Mouse (Mus musculus) intestine, embryonic 15.5 days (tissue): ENCODE measurements around the gene Herc1. TPM values are rescaled to one million over a fixed set of nuclear protein-coding genes. Genes with fewer than 3 reads are reported as not detected.
"Not testable (repeated sequence)": the region's sequence is repeated elsewhere in the genome, so short reads cannot be mapped to it uniquely, and the experiment has no call there.

Experiments used
- ATAC-seq: fragments of 200-750 bp; cut with Nextera tagmentation; 2 replicates; pipeline ENCODE4 v1.8.0; 2017; ENCODE audit warnings: moderate TSS enrichment, moderate library complexity
- H3K27ac ChIP-seq: fragments of 300-500 bp; sonication (generic); 2 replicates; pipeline ENCODE4 v1.5.1; 2015; ENCODE audit warnings: mild to moderate bottlenecking, inconsistent platforms
- H3K27me3 ChIP-seq: fragments of 300-500 bp; sonication (generic); replicated peaks from 2 replicates; pipeline ENCODE4 v1.6.1; 2015; ENCODE audit warnings: inconsistent platforms
- H3K36me3 ChIP-seq: fragments of 300-500 bp; sonication (generic); 2 replicates; pipeline ENCODE4 v1.6.1; 2015; ENCODE audit warnings: inconsistent platforms
- H3K4me1 ChIP-seq: fragments of 300-500 bp; sonication (generic); replicated peaks from 2 replicates; pipeline ENCODE4 v1.6.1; 2015; ENCODE audit warnings: inconsistent platforms
- H3K4me2 ChIP-seq: fragments of 300-500 bp; sonication (generic); replicated peaks from 2 replicates; pipeline ENCODE4 v1.6.1; 2015; ENCODE audit warnings: mild to moderate bottlenecking, inconsistent platforms
- H3K4me3 ChIP-seq: fragments of 300-500 bp; sonication (generic); replicated peaks from 2 replicates; pipeline ENCODE4 v1.5.1; 2015; ENCODE audit warnings: inconsistent platforms
- H3K9ac ChIP-seq: fragments of 300-500 bp; sonication (generic); 2 replicates; pipeline ENCODE4 v1.6.1; 2015; ENCODE audit warnings: inconsistent platforms
- H3K9me3 ChIP-seq: fragments of 300-500 bp; sonication (generic); 2 replicates; pipeline ENCODE4 v1.6.1; 2016; ENCODE audit warnings: inconsistent platforms
- WGBS: fragments of 180-500 bp; shearing (Covaris S2); methylation state at CpG from one replicate; pipeline ENCODE4 v1.1.7; 2015; 5-methylcytosine and 5-hydroxymethylcytosine counted together
- polyA plus RNA-seq: library from polyadenylated mRNA; unstranded; fragments of >200 nt; fragmentation: Nextera tagmentation; extraction: Ambion mirVana; gene quantifications from 2 replicates; pipeline ENCODE4 v1.2.1, GENCODE M21; 2015

Gene Herc1
- polyA plus RNA-seq, 1 experiment from 2014 or later = 18.0 TPM

DNA sequence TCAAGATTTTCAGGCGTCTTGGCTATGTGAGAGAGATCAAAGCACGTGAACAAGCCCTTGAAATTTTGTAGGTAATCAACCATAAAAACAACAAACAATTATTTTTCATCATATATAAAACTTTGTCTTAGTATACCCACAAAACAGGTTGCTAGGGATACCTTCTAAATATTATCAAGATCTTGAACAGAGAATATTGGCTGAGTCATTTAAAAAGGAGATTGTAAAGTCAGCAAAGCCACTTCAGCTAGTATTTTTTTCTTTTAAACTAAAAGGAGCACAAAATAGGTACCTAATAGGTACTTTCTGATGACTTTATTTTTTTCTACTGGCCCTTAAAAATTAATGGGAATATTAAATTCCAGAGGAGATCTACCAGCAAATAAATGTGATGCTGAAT is 2.5 kb downstream of the Herc1 start:
- Histone ChIP-seq H3K27me3 (no peaks in the 10 kb centered on the region), H3K4me1 (peaks cover 3% of the 10 kb centered on the region; the same call in 1 of the 2 replicates), H3K36me3 (no peaks in the 10 kb centered on the region), H3K27ac (no peak overlapping the region), H3K9me3 (no peaks in the 10 kb centered on the region), H3K9ac (no peak overlapping the region), H3K4me3 (no peak overlapping the region), H3K4me2 (no peak overlapping the region)
- no peak for ATAC-seq
- WGBS = 87% methylated on average over 2 of the region's 2 CpGs

DNA sequence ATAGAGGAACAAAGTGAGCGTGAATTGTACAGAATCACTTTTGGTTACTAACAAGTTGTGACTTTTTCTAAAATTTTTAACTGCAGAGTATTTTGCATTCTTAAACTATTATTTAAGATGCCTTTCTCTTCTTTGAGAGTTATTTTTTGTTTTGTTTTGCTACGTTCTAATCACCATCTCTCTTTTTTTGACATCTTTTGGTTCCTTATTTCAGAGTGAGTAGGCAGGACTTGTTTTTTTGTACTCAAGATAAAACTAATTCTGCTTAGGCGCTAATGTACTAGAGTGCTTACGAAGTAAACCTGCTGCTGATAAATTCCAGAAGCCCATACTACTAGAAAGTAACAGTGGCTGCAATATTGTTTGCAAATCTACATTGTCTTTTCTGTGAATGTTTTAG is 8.9 kb downstream of the Herc1 start:
- 82% methylated on average over 4 of the region's 4 CpGs for WGBS
- H3K9ac ChIP-seq = no peak overlapping the region
- no peaks in the 10 kb centered on the region for H3K4me1 ChIP-seq
- H3K27ac ChIP-seq = no peak overlapping the region
- no peak for ATAC-seq
- H3K9me3 ChIP-seq = no peaks in the 10 kb centered on the region
- no peaks in the 10 kb centered on the region for H3K36me3 ChIP-seq
- H3K4me3 ChIP-seq = no peak overlapping the region
- H3K27me3 ChIP-seq = no peaks in the 10 kb centered on the region
- no peak overlapping the region for H3K4me2 ChIP-seq

DNA sequence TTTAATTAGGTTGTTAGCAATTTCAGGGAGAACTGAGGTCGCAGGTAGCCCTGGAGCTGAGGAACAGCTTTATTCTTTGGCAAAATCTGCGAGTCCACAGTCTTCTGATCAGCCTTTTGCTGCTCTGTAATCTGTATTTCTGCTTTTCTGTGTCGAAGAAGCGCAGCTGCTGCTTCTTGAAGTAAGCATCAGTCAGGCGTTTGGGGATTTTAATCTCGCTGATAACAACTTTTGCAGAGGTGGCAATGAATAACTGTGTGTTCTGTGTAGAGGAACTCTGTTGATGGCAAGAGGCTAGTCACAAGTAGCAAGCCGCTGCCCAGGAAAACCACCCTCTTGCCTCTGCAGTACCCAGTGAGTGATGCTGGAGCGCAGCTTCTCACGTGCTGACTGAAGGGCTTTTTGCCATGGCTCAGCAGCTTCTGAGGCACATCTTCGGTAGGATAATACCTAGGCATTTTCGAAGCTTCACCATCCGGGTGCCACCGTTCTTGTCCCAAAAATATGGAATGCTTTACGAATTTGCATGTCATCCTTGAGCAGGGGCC is 10.0 kb downstream of the Herc1 start:
- Histone ChIP-seq H3K4me1 (no peaks in the 10 kb centered on the region), H3K4me3 (no peak overlapping the region), H3K9ac (no peak overlapping the region), H3K27me3 (no peaks in the 10 kb centered on the region), H3K4me2 (no peak overlapping the region), H3K27ac (no peak overlapping the region), H3K36me3 (no peaks in the 10 kb centered on the region), H3K9me3 (no peaks in the 10 kb centered on the region)
- no peak for ATAC-seq
- 81% methylated on average over 14 of the region's 14 CpGs for WGBS

DNA sequence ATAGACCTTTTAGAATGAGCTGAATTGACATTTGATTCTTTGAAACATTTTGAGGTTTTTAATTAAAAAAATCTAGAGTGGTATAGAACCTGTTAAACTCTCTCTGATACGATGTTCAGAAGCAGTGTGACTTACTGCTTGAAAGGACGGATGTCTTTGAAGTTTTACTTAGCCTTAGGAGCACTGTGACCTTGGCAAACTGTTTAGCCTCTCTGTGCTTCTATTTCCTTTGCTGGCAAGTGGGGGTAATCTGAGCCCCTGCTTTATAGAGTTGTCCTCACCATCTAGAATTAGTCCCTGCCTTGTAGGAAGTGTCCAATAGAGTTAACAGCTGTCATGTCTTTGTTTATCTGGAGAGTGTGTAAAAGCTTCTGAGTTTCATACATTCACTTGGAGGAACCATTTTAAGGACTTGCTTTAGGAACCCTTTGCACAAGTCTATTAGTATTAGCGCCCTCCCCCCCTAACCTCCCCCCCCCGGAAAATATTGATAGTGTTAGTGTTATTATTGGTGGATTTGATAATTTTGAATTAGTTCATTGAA is 18.7 kb downstream of the Herc1 start:
- Histone ChIP-seq H3K9me3 (no peaks in the 10 kb centered on the region), H3K9ac (no peak overlapping the region), H3K27me3 (no peaks in the 10 kb centered on the region), H3K4me2 (no peak overlapping the region), H3K27ac (no peak overlapping the region), H3K4me1 (0 out of 2 replicates have a peak, but pooled peaks cover 2% of the 10 kb centered on the region), H3K36me3 (no peaks in the 10 kb centered on the region), H3K4me3 (no peak overlapping the region)
- WGBS = 74% methylated on average over 4 of the region's 4 CpGs
- no peak for ATAC-seq

DNA sequence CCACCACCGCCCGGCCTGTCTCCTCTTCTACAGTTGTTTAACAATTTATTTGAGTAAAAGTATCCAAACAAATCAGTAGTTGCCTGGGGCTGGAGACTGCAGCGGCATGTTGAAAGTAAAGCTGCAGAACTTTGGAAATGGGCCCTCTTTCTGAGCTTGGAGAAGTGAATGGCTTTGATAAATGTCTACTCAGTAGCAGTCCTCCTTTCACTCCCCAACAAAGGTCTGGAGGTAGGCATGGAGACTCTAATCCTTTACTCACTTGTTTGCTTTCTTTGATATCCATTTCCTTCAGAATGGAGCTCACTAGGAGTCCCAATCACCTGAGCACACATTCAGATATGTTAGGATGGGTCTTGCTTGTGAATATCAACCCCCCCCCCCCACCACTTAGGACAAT is 20.1 kb downstream of the Herc1 start:
- H3K27ac ChIP-seq = no peak overlapping the region
- no peaks in the 10 kb centered on the region for H3K27me3 ChIP-seq
- H3K4me1 ChIP-seq = 0 out of 2 replicates have a peak, but pooled peaks cover 2% of the 10 kb centered on the region
- no peaks in the 10 kb centered on the region for H3K36me3 ChIP-seq
- no peak for ATAC-seq
- WGBS = 67% methylated on average over 3 of the region's 3 CpGs
- H3K4me3 ChIP-seq = no peak overlapping the region
- H3K9me3 ChIP-seq = no peaks in the 10 kb centered on the region
- H3K4me2 ChIP-seq = no peak overlapping the region
- H3K9ac ChIP-seq = no peak overlapping the region

DNA sequence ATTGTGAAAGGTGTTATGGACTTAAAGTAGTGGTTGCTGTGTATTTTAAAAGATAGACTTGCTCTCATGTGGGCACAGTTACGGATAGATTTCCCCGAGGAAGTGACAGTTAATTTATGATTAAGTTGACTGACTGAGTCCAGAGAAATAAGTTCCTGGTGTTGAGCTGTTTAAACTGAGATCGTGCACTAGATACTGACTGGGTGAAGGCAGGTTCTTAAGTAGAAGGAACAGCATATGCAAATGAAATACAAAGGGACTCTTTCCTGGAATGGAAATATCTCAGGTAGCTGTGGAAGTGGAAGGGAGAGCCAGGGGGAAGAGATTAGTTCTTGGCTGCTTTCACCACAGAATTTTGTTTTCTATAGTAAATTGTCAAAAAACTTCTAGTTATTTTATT is 20.6 kb downstream of the Herc1 start:
- Histone ChIP-seq H3K27me3 (no peaks in the 10 kb centered on the region), H3K9me3 (no peaks in the 10 kb centered on the region), H3K36me3 (no peaks in the 10 kb centered on the region), H3K4me2 (no peak overlapping the region), H3K4me1 (0 out of 2 replicates have a peak, but pooled peaks cover 2% of the 10 kb centered on the region), H3K9ac (no peak overlapping the region), H3K27ac (no peak overlapping the region), H3K4me3 (no peak overlapping the region)
- no peak for ATAC-seq
- WGBS = 37% methylated on average over 3 of the region's 3 CpGs

DNA sequence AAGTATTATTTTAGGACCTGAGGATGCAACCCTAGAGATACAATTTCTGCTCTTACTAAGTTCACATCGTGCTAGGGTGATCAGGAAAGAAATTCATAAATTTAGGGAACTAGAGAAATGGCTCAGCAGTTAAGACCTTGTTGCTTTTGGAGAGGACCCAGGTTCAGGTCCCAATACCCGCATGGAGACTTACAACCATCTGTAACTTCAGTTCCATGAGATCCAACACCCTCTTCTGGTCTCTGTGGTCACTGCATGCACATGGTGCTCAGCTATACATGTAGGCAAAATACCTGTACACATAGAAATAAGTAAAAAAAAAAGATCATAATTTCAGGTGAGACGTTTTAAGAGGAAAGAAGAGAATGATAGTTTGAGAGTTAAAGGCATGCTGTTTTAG is 23.2 kb downstream of the Herc1 start:
- H3K4me3 ChIP-seq = no peak overlapping the region
- WGBS = 95% methylated on average over 3 of the region's 3 CpGs

DNA sequence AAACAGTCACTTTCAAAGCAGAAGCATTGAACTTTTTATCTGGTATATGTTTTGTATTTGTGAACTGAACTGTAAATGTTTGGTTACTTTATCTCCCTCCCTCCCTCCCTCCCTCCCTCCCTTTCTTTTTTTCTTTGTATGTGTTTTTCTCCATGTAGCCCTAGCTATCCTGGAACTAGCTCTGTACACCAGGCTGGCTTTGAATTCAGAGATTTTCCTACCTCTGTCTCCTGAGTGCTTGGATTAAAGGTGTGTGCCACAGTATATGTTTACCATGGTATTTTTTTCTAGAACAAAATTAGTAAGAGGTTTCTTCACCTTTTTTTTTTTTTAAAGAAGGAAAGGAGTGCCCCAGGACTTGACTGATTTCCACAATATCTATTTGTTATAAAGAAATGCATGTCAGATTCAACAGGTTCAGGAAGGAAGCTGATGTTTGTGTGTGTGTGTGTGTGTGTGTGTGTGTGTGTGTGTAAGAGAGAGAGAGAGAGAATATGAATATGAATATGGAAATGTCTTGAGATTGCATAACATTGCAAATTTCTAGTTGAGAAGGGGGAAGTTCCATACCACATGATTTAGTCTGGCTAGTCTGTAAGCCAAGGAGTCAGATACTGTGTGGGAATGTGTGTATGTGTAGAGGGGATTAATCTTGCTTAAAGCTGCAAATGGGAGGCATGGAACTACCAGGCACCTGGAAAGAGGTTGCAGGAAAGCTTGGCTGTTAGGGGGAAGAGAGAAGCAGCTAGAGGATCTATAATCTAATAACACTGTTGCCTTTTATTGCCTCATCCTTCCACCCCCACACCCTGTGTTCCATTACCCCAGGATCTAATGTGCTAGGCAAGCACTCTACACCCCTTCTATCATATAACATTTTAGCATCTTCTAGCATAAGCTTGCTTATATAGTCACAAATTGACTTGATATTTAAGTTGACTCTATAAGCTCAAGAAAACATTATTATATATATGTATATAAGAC is 24.5 kb downstream of the Herc1 start:
- Histone ChIP-seq H3K27me3 (no peaks in the 10 kb centered on the region), H3K4me3 (no peak overlapping the region), H3K36me3 (no peaks in the 10 kb centered on the region), H3K27ac (no peak overlapping the region), H3K4me1 (no peaks in the 10 kb centered on the region), H3K4me2 (no peak overlapping the region), H3K9ac (no peak overlapping the region), H3K9me3 (no peaks in the 10 kb centered on the region)
- ATAC-seq = no peak

More for the DNA sequence above, 23.2 kb downstream of the Herc1 start:
- Histone ChIP-seq H3K4me2 (no peak overlapping the region), H3K27me3 (no peaks in the 10 kb centered on the region), H3K9me3 (no peaks in the 10 kb centered on the region), H3K4me1 (0 out of 2 replicates have a peak, but pooled peaks cover 2% of the 10 kb centered on the region), H3K27ac (no peak overlapping the region), H3K36me3 (no peaks in the 10 kb centered on the region), H3K9ac (no peak overlapping the region)
- no peak for ATAC-seq

DNA sequence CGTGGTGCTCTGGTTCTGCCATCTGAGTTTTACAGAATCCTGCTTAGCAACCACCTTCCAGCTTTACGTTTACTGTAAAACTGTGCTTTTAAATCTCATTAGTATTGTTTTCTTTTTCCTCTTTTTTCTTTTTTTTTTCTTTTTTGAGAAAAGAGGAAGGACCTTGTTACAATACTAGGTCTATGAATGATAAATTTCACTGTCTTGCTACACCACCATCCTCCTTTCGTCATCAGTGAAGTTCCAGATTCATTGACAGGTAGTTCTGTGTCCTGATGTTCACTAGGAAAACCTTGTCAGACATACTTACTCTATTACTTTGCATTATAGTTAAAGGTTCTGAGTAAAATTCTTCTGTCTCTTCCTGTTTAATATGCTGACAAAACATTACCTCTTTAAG is 33.2 kb downstream of the Herc1 start:
- WGBS = 85% methylated on average over 3 of the region's 3 CpGs
- Histone ChIP-seq H3K4me2 (no peak overlapping the region), H3K9me3 (no peaks in the 10 kb centered on the region), H3K4me3 (no peak overlapping the region), H3K27me3 (no peaks in the 10 kb centered on the region), H3K9ac (no peak overlapping the region), H3K4me1 (no peaks in the 10 kb centered on the region), H3K36me3 (no peaks in the 10 kb centered on the region), H3K27ac (no peak overlapping the region)
- ATAC-seq = no peak

DNA sequence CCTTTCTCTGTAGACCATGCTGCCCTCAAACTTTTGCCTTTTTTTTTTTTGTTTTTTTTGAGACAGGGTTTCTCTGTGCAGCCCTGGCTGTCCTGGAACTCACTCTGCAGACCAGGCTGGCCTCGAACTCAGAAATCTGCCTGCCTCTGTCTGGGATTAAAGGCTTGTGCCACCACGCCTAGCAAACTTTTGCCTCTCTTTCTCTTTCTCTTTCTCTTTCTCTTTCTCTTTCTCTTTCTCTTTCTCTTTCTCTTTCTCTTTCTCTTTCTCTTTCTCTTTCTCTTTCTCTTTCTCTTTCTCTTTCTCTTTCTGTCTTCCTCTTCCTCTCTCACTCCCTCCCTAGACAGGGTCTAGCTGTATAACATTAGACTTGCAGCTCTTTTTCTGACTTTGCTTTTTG is 40.1 kb downstream of the Herc1 start:
- 89% methylated on average over 2 of the region's 2 CpGs for WGBS
- H3K27me3 ChIP-seq, H3K9me3 ChIP-seq, H3K4me1 ChIP-seq, ATAC-seq, H3K4me3 ChIP-seq, H3K36me3 ChIP-seq, H3K9ac ChIP-seq, H3K27ac ChIP-seq, H3K4me2 ChIP-seq: not testable (repeated sequence)

DNA sequence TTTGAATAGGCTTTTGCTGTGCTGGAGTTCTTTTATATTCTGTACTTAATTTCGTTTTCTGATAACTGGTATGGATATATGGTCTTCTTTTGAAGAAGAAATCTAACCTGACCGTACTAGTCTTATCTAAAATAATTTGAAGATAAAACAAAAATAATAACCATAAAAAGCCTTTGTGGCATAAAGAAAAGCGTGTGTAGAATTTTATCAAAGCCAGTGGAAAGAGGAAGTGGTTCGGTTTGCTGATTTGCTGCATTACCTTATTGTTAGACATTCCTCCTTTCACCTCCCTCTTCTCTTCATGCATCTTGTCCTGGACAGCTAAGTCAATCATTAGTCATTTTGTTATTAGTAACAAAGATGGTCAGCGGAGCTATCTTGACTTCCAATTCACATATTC is 43.1 kb downstream of the Herc1 start:
- no peak overlapping the region for H3K27ac ChIP-seq
- 72% methylated on average over 5 of the region's 5 CpGs for WGBS
- no peak for ATAC-seq

DNA sequence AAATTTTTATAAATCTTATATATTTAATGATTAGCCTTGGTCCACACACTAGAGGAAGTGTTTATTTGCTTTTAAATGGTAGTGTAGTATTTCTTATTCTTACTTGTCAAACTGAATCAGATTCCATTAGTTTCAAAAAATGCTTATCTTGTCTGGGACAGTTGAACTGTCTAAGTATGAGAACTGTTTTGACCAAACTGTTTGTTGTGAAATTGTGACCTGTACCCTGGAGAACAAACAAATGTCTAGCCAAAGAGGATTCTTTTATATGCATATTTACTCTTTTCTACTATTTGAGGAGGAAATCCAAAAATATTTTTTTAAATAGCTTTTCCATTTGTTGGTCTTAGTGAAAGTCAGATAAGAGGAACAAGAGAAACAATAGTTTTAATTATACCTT is 73.2 kb downstream of the Herc1 start:
- ATAC-seq = no peak

More for the DNA sequence above, 43.1 kb downstream of the Herc1 start:
- H3K4me3 ChIP-seq = no peak overlapping the region
- no peak overlapping the region for H3K9ac ChIP-seq
- H3K9me3 ChIP-seq = no peaks in the 10 kb centered on the region
- no peaks in the 10 kb centered on the region for H3K4me1 ChIP-seq
- no peak overlapping the region for H3K4me2 ChIP-seq
- H3K27me3 ChIP-seq = no peaks in the 10 kb centered on the region
- H3K36me3 ChIP-seq = no peaks in the 10 kb centered on the region

More for the DNA sequence above, 73.2 kb downstream of the Herc1 start:
- Histone ChIP-seq H3K36me3 (no peaks in the 10 kb centered on the region), H3K4me1 (no peaks in the 10 kb centered on the region), H3K27ac (no peak overlapping the region), H3K4me3 (no peak overlapping the region), H3K27me3 (no peaks in the 10 kb centered on the region), H3K4me2 (no peak overlapping the region), H3K9me3 (no peaks in the 10 kb centered on the region), H3K9ac (no peak overlapping the region)
